Mouse (Mus musculus): ENCODE data around the gene Ttc7b. TPM values are rescaled to one million over a fixed set of nuclear protein-coding genes. Genes with fewer than 3 reads are reported as not detected.

Gene Ttc7b
- polyA plus RNA-seq, 1 experiment from 2014 or later: 4.0 TPM

- H3K27ac ChIP-seq: no peak overlapping the region
- H3K9me3 ChIP-seq: no peaks in the 10 kb centered on the region
- H3K9ac ChIP-seq: no peak overlapping the region
- peaks cover 4% of the 10 kb centered on the region; the same call in 1 of the 2 replicates for H3K4me1 ChIP-seq (replicated peaks)
- 64% methylated on average over 9 of the region's 9 CpGs for WGBS
- no peaks in the 10 kb centered on the region for H3K27me3 ChIP-seq (replicated peaks)
- H3K4me2 ChIP-seq (replicated peaks): no peak overlapping the region
- H3K4me3 ChIP-seq (replicated peaks): no peak overlapping the region
- no peaks in the 10 kb centered on the region for H3K36me3 ChIP-seq
- peak; percentile 61; the same call in 1 of the 2 replicates for ATAC-seq
These were observed 100.4 kb downstream of the Ttc7b start for GRCm38 (mm10) chr12:100419946-100420874.

- Histone ChIP-seq H3K36me3 (0 out of 2 replicates have a peak, but pooled peaks cover 3% of the 10 kb centered on the region), H3K9ac (no peak overlapping the region), H3K4me1 (replicated peaks) (no peaks in the 10 kb centered on the region; the same call in 1 of the 2 replicates), H3K4me3 (replicated peaks) (no peak overlapping the region), H3K4me2 (replicated peaks) (no peak overlapping the region), H3K27me3 (replicated peaks) (no peaks in the 10 kb centered on the region), H3K27ac (no peak overlapping the region), H3K9me3 (no peaks in the 10 kb centered on the region)
- WGBS: 66% methylated on average over 6 of the region's 6 CpGs
- no peak for ATAC-seq
These were observed 104.8 kb downstream of the Ttc7b start for GRCm38 (mm10) chr12:100415802-100416201.

- Histone ChIP-seq H3K36me3 (0 out of 2 replicates have a peak, but pooled peaks cover 3% of the 10 kb centered on the region), H3K9ac (no peak overlapping the region), H3K4me2 (replicated peaks) (no peak overlapping the region), H3K27ac (no peak overlapping the region), H3K27me3 (replicated peaks) (no peaks in the 10 kb centered on the region), H3K9me3 (no peaks in the 10 kb centered on the region), H3K4me1 (replicated peaks) (no peaks in the 10 kb centered on the region; the same call in 1 of the 2 replicates), H3K4me3 (replicated peaks) (no peak overlapping the region)
- peak; percentile 41; the same call in 1 of the 2 replicates for ATAC-seq
- 57% methylated on average over 14 of the region's 14 CpGs for WGBS
These were observed 105.8 kb downstream of the Ttc7b start for GRCm38 (mm10) chr12:100414717-100415398.

GRCm38 (mm10) chr12:100408714-100409113 is 111.9 kb downstream of the Ttc7b start:
- WGBS: 86% methylated on average over 11 of the region's 11 CpGs
- Histone ChIP-seq H3K4me1 (replicated peaks) (peaks cover 16% of the 10 kb centered on the region), H3K4me2 (replicated peaks) (no peak overlapping the region), H3K27me3 (replicated peaks) (no peaks in the 10 kb centered on the region), H3K36me3 (no peaks in the 10 kb centered on the region), H3K9me3 (no peaks in the 10 kb centered on the region), H3K9ac (no peak overlapping the region), H3K27ac (no peak overlapping the region), H3K4me3 (replicated peaks) (no peak overlapping the region)
- ATAC-seq: no peak

- H3K4me2 ChIP-seq (replicated peaks): no peak overlapping the region
- ATAC-seq: no peak
- H3K27me3 ChIP-seq (replicated peaks): no peaks in the 10 kb centered on the region
- H3K27ac ChIP-seq: no peak overlapping the region
- no peaks in the 10 kb centered on the region for H3K9me3 ChIP-seq
- no peak overlapping the region for H3K9ac ChIP-seq
- no peaks in the 10 kb centered on the region; the same call in 1 of the 2 replicates for H3K36me3 ChIP-seq
- peaks cover 16% of the 10 kb centered on the region for H3K4me1 ChIP-seq (replicated peaks)
- H3K4me3 ChIP-seq (replicated peaks): no peak overlapping the region
- 71% methylated on average over 8 of the region's 8 CpGs for WGBS
These were observed 112.5 kb downstream of the Ttc7b start for GRCm38 (mm10) chr12:100408143-100408542.

- Histone ChIP-seq H3K36me3 (no peaks in the 10 kb centered on the region; the same call in 1 of the 2 replicates), H3K27me3 (replicated peaks) (no peaks in the 10 kb centered on the region), H3K4me1 (replicated peaks) (peaks cover 16% of the 10 kb centered on the region), H3K4me3 (replicated peaks) (no peak overlapping the region), H3K9ac (no peak overlapping the region), H3K4me2 (replicated peaks) (no peak overlapping the region), H3K27ac (no peak overlapping the region; the same call in 1 of the 2 replicates), H3K9me3 (no peaks in the 10 kb centered on the region)
- 33% methylated on average over 7 of the region's 7 CpGs for WGBS
- peak; percentile 67 for ATAC-seq
These were observed 113.3 kb downstream of the Ttc7b start for GRCm38 (mm10) chr12:100407371-100407770.

GRCm38 (mm10) chr12:100406094-100406493 is 114.5 kb downstream of the Ttc7b start:
- 72% methylated on average over 11 of the region's 11 CpGs for WGBS
- no peaks in the 10 kb centered on the region for H3K27me3 ChIP-seq (replicated peaks)

GRCm38 (mm10) chr12:100405512-100406030 is 115.1 kb downstream of the Ttc7b start:
- Histone ChIP-seq H3K36me3 (peaks cover 3% of the 10 kb centered on the region; the same call in 1 of the 2 replicates), H3K9ac (no peak overlapping the region), H3K9me3 (no peaks in the 10 kb centered on the region), H3K27ac (no peak overlapping the region), H3K4me3 (replicated peaks) (no peak overlapping the region), H3K4me1 (replicated peaks) (peaks cover 16% of the 10 kb centered on the region), H3K4me2 (replicated peaks) (no peak overlapping the region), H3K27me3 (replicated peaks) (no peaks in the 10 kb centered on the region)
- no peak for ATAC-seq
- 88% methylated on average over 8 of the region's 8 CpGs for WGBS

More at GRCm38 (mm10) chr12:100406094-100406493, 114.5 kb downstream of the Ttc7b start:
- no peaks in the 10 kb centered on the region for H3K9me3 ChIP-seq
- H3K36me3 ChIP-seq: peaks cover 3% of the 10 kb centered on the region; the same call in 1 of the 2 replicates
- H3K4me1 ChIP-seq (replicated peaks): peaks cover 16% of the 10 kb centered on the region
- H3K9ac ChIP-seq: no peak overlapping the region
- no peak overlapping the region for H3K4me3 ChIP-seq (replicated peaks)
- no peak overlapping the region for H3K27ac ChIP-seq
- no peak for ATAC-seq
- no peak overlapping the region for H3K4me2 ChIP-seq (replicated peaks)

- WGBS: 47% methylated on average over 3 of the region's 3 CpGs
- no peak overlapping the region for H3K9ac ChIP-seq
- no peak overlapping the region for H3K4me3 ChIP-seq (replicated peaks)
- no peaks in the 10 kb centered on the region for H3K27me3 ChIP-seq (replicated peaks)
- peak overlapping the region; percentile 59; the same call in 1 of the 2 replicates for H3K27ac ChIP-seq
- H3K4me1 ChIP-seq (replicated peaks): peaks cover 21% of the 10 kb centered on the region
- peaks cover 3% of the 10 kb centered on the region; the same call in 1 of the 2 replicates for H3K36me3 ChIP-seq
- peak; percentile 49; the same call in 1 of the 2 replicates for ATAC-seq
- H3K4me2 ChIP-seq (replicated peaks): no peak overlapping the region
- H3K9me3 ChIP-seq: no peaks in the 10 kb centered on the region
These were observed 116.2 kb downstream of the Ttc7b start for GRCm38 (mm10) chr12:100404430-100404829.

- Histone ChIP-seq H3K4me3 (replicated peaks) (no peak overlapping the region), H3K27me3 (replicated peaks) (no peaks in the 10 kb centered on the region), H3K9me3 (no peaks in the 10 kb centered on the region), H3K36me3 (peaks cover 3% of the 10 kb centered on the region; the same call in 1 of the 2 replicates), H3K4me2 (replicated peaks) (no peak overlapping the region), H3K9ac (no peak overlapping the region), H3K4me1 (replicated peaks) (peaks cover 25% of the 10 kb centered on the region), H3K27ac (no peak overlapping the region)
- 83% methylated on average over 4 of the region's 4 CpGs for WGBS
- ATAC-seq: no peak
These were observed 117.7 kb downstream of the Ttc7b start for GRCm38 (mm10) chr12:100403005-100403324.

GRCm38 (mm10) chr12:100402296-100403004 is 118.2 kb downstream of the Ttc7b start:
- H3K27me3 ChIP-seq (replicated peaks): no peaks in the 10 kb centered on the region
- 79% methylated on average over 10 of the region's 10 CpGs for WGBS
- H3K4me2 ChIP-seq (replicated peaks): no peak overlapping the region
- H3K27ac ChIP-seq: no peak overlapping the region
- no peak overlapping the region for H3K4me3 ChIP-seq (replicated peaks)
- H3K4me1 ChIP-seq (replicated peaks): peaks cover 24% of the 10 kb centered on the region
- H3K36me3 ChIP-seq: peaks cover 3% of the 10 kb centered on the region; the same call in 1 of the 2 replicates
- ATAC-seq: no peak
- H3K9ac ChIP-seq: no peak overlapping the region
- no peaks in the 10 kb centered on the region for H3K9me3 ChIP-seq

Data from intestine, embryonic 15.5 days (tissue).